Mouse (Mus musculus): ENCODE measurements around the gene Lgals3bp.

DNA sequence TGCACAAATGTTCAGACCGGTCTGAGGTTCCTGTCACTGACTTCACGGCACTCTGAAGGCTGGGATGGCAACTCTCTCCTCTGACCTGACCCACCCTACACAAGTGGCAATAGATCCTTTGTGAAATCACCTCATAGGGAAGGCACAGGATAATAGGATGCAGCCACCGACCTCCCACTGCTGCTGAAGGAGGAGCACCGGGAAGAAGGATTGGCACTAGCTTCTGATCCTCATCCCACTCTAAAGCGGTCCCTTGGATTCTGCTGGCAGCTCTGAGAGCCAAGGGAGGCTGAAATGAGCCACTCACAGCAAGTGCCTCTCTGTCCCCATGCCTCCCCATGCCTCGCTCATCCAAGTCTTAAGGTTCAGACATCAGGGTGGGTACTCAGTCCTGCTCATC lies 7.4 kb downstream of the Lgals3bp start:
- TF ChIP-seq POLR2A (IDR thresholded peaks at IDR 0.05; ENCODE audit: insufficient read depth, low read depth, low read length) (no peak), CTCF (IDR thresholded peaks at IDR 0.05) (no peak)

Data from heart, adult 2 months (tissue).